15 mouse cellular contexts compared by ENCODE assay signal in the genomic region with DNA sequence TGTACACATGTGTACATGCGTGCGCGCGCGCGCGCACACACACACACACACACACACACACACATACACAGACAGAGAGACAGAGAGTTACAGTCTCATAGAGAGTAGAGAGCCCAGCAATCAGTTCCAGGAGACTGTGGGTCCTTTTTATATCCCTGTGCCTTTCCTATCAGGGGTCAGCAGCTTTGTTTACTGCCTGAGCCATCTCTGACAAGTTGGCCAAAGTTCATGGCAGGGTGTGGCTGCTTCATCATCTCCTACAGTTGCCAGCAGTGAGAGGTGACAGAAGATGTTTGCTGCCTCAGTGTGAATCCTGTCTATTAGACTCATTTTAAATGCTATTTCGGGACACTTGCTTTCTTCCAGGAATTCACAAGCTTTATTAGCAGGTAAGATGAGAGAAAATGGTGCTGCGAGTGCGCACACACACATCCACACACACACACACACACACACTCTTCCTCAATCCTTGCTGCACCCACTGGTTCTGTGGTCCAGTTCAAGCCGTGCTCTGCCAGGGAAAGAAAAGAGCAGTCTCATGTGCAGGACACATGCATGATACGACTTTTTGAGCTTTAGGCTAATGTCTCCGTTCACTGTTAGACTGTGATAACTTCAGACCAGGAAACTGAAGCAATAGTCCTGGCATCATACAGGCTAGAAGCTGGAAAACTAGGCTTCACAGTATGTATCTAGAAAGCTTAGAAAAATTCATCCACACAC.
DNase-seq lines count a peak whose midpoint lies in the region; ATAC-seq lines count a peak whose summit lies in the region.
"Had no signal": no experiment of that assay in that cellular context is flagged by ENCODE, and none has a peak within 500 bp of the region (broad histone marks: within the 10 kb centered on the region; RNA-seq: fewer than 3 reads in every experiment).

No protein-coding gene starts in this region.

- no peak overlapping the region for H3K4me3 ChIP-seq in intestine, embryonic 15.5 days (replicated peaks)
- H3K4me3 ChIP-seq in liver, embryonic 16.5 days (ENCODE audit: low read depth, low read length), result no peak overlapping the region
- H3K4me3 ChIP-seq: heart, embryonic 15.5 days; hindbrain, embryonic 13.5 days had no signal

- no peak overlapping the region for H3K9ac ChIP-seq in intestine, embryonic 15.5 days
- peak overlapping the region; percentile 24 for H3K9ac ChIP-seq in liver, embryonic 16.5 days (ENCODE audit: low read depth, low read length)
- H3K9ac ChIP-seq: heart, embryonic 15.5 days; hindbrain, embryonic 13.5 days had no signal

- peak; percentile 69 for DNase-seq in spleen, adult 12 weeks (ENCODE audit: low spot score)
- no peak for DNase-seq in spleen, adult 18-20 months
- no peak for DNase-seq in gastrocnemius, adult 8-10 months (ENCODE audit: low spot score in 2 of 2)
- DNase-seq in cerebellum, adult 18-20 months, result no peak
- DNase-seq in thymus, postnatal 4 days, result no peak
- DNase-seq: cerebellum, postnatal 10 days; gastrocnemius, postnatal 14 days; kidney, adult 18-20 months; kidney, postnatal 4 days; lung, adult 18-20 months had no signal

- no peak overlapping the region for H3K4me2 ChIP-seq in intestine, embryonic 15.5 days (replicated peaks)
- H3K4me2 ChIP-seq in liver, embryonic 16.5 days (ENCODE audit: low read depth, low read length), result peak overlapping the region; percentile 21
- H3K4me2 ChIP-seq: heart, embryonic 15.5 days; hindbrain, embryonic 13.5 days had no signal

- no peaks in the 10 kb centered on the region for H3K27me3 ChIP-seq in intestine, embryonic 15.5 days (replicated peaks)
- no peaks in the 10 kb centered on the region for H3K27me3 ChIP-seq in liver, embryonic 16.5 days (ENCODE audit: control insufficient read depth, insufficient read depth, low read depth, low read length)
- H3K27me3 ChIP-seq: heart, embryonic 15.5 days; hindbrain, embryonic 13.5 days had no signal

- peak; percentile 73 for ATAC-seq in intestine, embryonic 15.5 days
- ATAC-seq in liver, embryonic 16.5 days (ENCODE audit: low read depth), result peak; percentile 83

- H3K4me1 ChIP-seq in intestine, embryonic 15.5 days (replicated peaks), result no peaks in the 10 kb centered on the region
- H3K4me1 ChIP-seq in liver, embryonic 16.5 days (ENCODE audit: control insufficient read depth, low read depth, low read length), result peaks cover 51% of the 10 kb centered on the region
- H3K4me1 ChIP-seq: heart, embryonic 15.5 days; hindbrain, embryonic 13.5 days had no signal

- no peaks in the 10 kb centered on the region for H3K36me3 ChIP-seq in intestine, embryonic 15.5 days
- H3K36me3 ChIP-seq in liver, embryonic 16.5 days (ENCODE audit: control insufficient read depth, insufficient read depth), result no peaks in the 10 kb centered on the region
- H3K36me3 ChIP-seq: heart, embryonic 15.5 days; hindbrain, embryonic 13.5 days had no signal

- H3K27ac ChIP-seq in intestine, embryonic 15.5 days, result no peak overlapping the region
- peak overlapping the region; percentile 81 for H3K27ac ChIP-seq in liver, embryonic 16.5 days (ENCODE audit: low read length)
- H3K27ac ChIP-seq: heart, embryonic 15.5 days; hindbrain, embryonic 13.5 days; macrophage had no signal

- 89% methylated on average over 13 of the region's 13 CpGs for WGBS in intestine, embryonic 15.5 days
- WGBS in liver, embryonic 16.5 days (ENCODE audit: insufficient replicate concordance), result 84% methylated on average over 13 of the region's 13 CpGs

- no peaks in the 10 kb centered on the region for H3K9me3 ChIP-seq in intestine, embryonic 15.5 days
- no peaks in the 10 kb centered on the region for H3K9me3 ChIP-seq in liver, embryonic 16.5 days (replicated peaks; ENCODE audit: control insufficient read depth, low read length)
- H3K9me3 ChIP-seq: heart, embryonic 15.5 days; hindbrain, embryonic 13.5 days had no signal
